ENCODE assay signal across 11 mouse cellular contexts in genomic region chr7:132169419-132170169, GRCm38 (mm10). TPM values are rescaled to one million over a fixed set of nuclear protein-coding genes. Genes with fewer than 3 reads are reported as not detected.
DNase-seq lines count a peak whose midpoint lies in the region; ATAC-seq lines count a peak whose summit lies in the region.
"Had no signal": no experiment of that assay in that cellular context is flagged by ENCODE, and none has a peak within 500 bp of the region (broad histone marks: within the 10 kb centered on the region; RNA-seq: fewer than 3 reads in every experiment).

No protein-coding gene starts in this region.

- H3K9me3 ChIP-seq in forebrain, embryonic 13.5 days (replicated peaks) = no peaks in the 10 kb centered on the region; the same call in 1 of the 2 replicates
- no peaks in the 10 kb centered on the region; the same call in 1 of the 2 replicates for H3K9me3 ChIP-seq in forebrain, embryonic 11.5 days (ENCODE audit: control insufficient read depth, low read length)
- H3K9me3 ChIP-seq in lung, embryonic 16.5 days (ENCODE audit: control insufficient read depth, low read length) = no peaks in the 10 kb centered on the region
- H3K9me3 ChIP-seq in midbrain, embryonic 13.5 days = no peaks in the 10 kb centered on the region; the same call in 1 of the 2 replicates
- peaks cover 11% of the 10 kb centered on the region for H3K9me3 ChIP-seq in heart, embryonic 12.5 days (replicated peaks)
- H3K9me3 ChIP-seq: heart, embryonic 13.5 days had no signal

- peaks cover 13% of the 10 kb centered on the region for H3K4me1 ChIP-seq in forebrain, embryonic 13.5 days
- no peaks in the 10 kb centered on the region for H3K4me1 ChIP-seq in forebrain, embryonic 11.5 days (replicated peaks; ENCODE audit: control insufficient read depth, insufficient read depth, low read length)
- no peaks in the 10 kb centered on the region for H3K4me1 ChIP-seq in lung, embryonic 16.5 days (replicated peaks; ENCODE audit: control insufficient read depth, insufficient read depth, low read length)
- H3K4me1 ChIP-seq in midbrain, embryonic 13.5 days (replicated peaks) = peaks cover 6% of the 10 kb centered on the region
- H3K4me1 ChIP-seq in heart, embryonic 12.5 days (replicated peaks) = no peaks in the 10 kb centered on the region
- H3K4me1 ChIP-seq: heart, embryonic 13.5 days had no signal

- H3K9ac ChIP-seq in forebrain, embryonic 13.5 days = no peak overlapping the region
- no peak overlapping the region for H3K9ac ChIP-seq in forebrain, embryonic 11.5 days (ENCODE audit: low read length)
- no peak overlapping the region for H3K9ac ChIP-seq in lung, embryonic 16.5 days (ENCODE audit: low read length)
- no peak overlapping the region for H3K9ac ChIP-seq in midbrain, embryonic 13.5 days (replicated peaks)
- no peak overlapping the region for H3K9ac ChIP-seq in heart, embryonic 12.5 days
- H3K9ac ChIP-seq: heart, embryonic 13.5 days had no signal

- no peak overlapping the region for H3K4me3 ChIP-seq in forebrain, embryonic 13.5 days
- no peak overlapping the region for H3K4me3 ChIP-seq in forebrain, embryonic 11.5 days (ENCODE audit: low read depth, low read length)
- H3K4me3 ChIP-seq in lung, embryonic 16.5 days (ENCODE audit: low read length) = no peak overlapping the region
- H3K4me3 ChIP-seq in midbrain, embryonic 13.5 days (replicated peaks) = no peak overlapping the region
- no peak overlapping the region for H3K4me3 ChIP-seq in heart, embryonic 12.5 days
- H3K4me3 ChIP-seq: heart, embryonic 13.5 days had no signal

- ATAC-seq in forebrain, embryonic 13.5 days = peak; percentile 15; the same call in 1 of the 2 replicates
- no peak for ATAC-seq in forebrain, embryonic 11.5 days (replicated peaks; ENCODE audit: low FRiP score)
- 0 out of 2 replicates have a peak, but pooled peaks have one; percentile 23 for ATAC-seq in lung, embryonic 16.5 days (ENCODE audit: low read depth)
- peak; percentile 75 for ATAC-seq in midbrain, embryonic 13.5 days
- ATAC-seq in heart, embryonic 12.5 days (ENCODE audit: insufficient number of reproducible peaks, low FRiP score) = no peak
- ATAC-seq: inflammation-experienced regulatory T-cells, adult 6 months had no signal

- H3K27me3 ChIP-seq in forebrain, embryonic 13.5 days = no peaks in the 10 kb centered on the region
- no peaks in the 10 kb centered on the region for H3K27me3 ChIP-seq in forebrain, embryonic 11.5 days (ENCODE audit: control insufficient read depth, insufficient read depth, low read length)
- H3K27me3 ChIP-seq in lung, embryonic 16.5 days (ENCODE audit: control insufficient read depth, insufficient read depth, low read depth, low read length) = no peaks in the 10 kb centered on the region
- no peaks in the 10 kb centered on the region for H3K27me3 ChIP-seq in midbrain, embryonic 13.5 days
- H3K27me3 ChIP-seq in heart, embryonic 12.5 days (replicated peaks) = no peaks in the 10 kb centered on the region

- no peaks in the 10 kb centered on the region for H3K36me3 ChIP-seq in forebrain, embryonic 13.5 days (ENCODE audit: poor library complexity, severe bottlenecking)
- no peaks in the 10 kb centered on the region for H3K36me3 ChIP-seq in forebrain, embryonic 11.5 days (ENCODE audit: control insufficient read depth, insufficient read depth, low read length)
- H3K36me3 ChIP-seq in lung, embryonic 16.5 days (ENCODE audit: control insufficient read depth, insufficient read depth, low read length) = no peaks in the 10 kb centered on the region
- no peaks in the 10 kb centered on the region for H3K36me3 ChIP-seq in midbrain, embryonic 13.5 days
- H3K36me3 ChIP-seq in heart, embryonic 12.5 days = no peaks in the 10 kb centered on the region
- H3K36me3 ChIP-seq: heart, embryonic 13.5 days had no signal

- no peak overlapping the region for H3K27ac ChIP-seq in forebrain, embryonic 13.5 days
- H3K27ac ChIP-seq in forebrain, embryonic 11.5 days (ENCODE audit: low read depth, low read length) = no peak overlapping the region
- no peak overlapping the region for H3K27ac ChIP-seq in lung, embryonic 16.5 days (ENCODE audit: low read length)
- peak overlapping the region; percentile 8 for H3K27ac ChIP-seq in midbrain, embryonic 13.5 days
- H3K27ac ChIP-seq in heart, embryonic 12.5 days (ENCODE audit: poor library complexity, severe bottlenecking) = no peak overlapping the region
- H3K27ac ChIP-seq: heart, embryonic 13.5 days had no signal

- no peak overlapping the region for H3K4me2 ChIP-seq in forebrain, embryonic 13.5 days
- H3K4me2 ChIP-seq in forebrain, embryonic 11.5 days (ENCODE audit: low read depth, low read length, severe bottlenecking) = no peak overlapping the region
- H3K4me2 ChIP-seq in lung, embryonic 16.5 days (ENCODE audit: low read depth, low read length) = no peak overlapping the region
- H3K4me2 ChIP-seq in midbrain, embryonic 13.5 days (replicated peaks) = no peak overlapping the region
- H3K4me2 ChIP-seq in heart, embryonic 12.5 days = no peak overlapping the region
- H3K4me2 ChIP-seq: heart, embryonic 13.5 days had no signal

- 50% methylated on average over 7 of the region's 7 CpGs for WGBS in forebrain, embryonic 13.5 days
- 64% methylated on average over 7 of the region's 7 CpGs for WGBS in forebrain, embryonic 11.5 days
- 45% methylated on average over 7 of the region's 7 CpGs for WGBS in lung, embryonic 16.5 days
- WGBS in midbrain, embryonic 13.5 days = 44% methylated on average over 7 of the region's 7 CpGs
- 64% methylated on average over 7 of the region's 7 CpGs for WGBS in heart, embryonic 12.5 days

- no peak for DNase-seq in forebrain, embryonic 11.5 days (ENCODE audit: low spot score)
- DNase-seq in lung, postnatal 14 days = no peak
- DNase-seq in Muller cell, postnatal 12 days (ENCODE audit: inconsistent ontology term) = peak; percentile 57
- DNase-seq in right cerebral cortex, postnatal 14 days = no peak
- DNase-seq: spleen, adult 18-20 months had no signal

RNA-seq across cellular contexts. Expression of gene Cpxm2, which starts 15.1 kb away (rescaled TPM):
- 0.65 and 0.87 TPM in 2 replicates for polyA plus RNA-seq in forebrain, embryonic 13.5 days (2015; fragmentation: Nextera tagmentation; extraction: Ambion mirVana)
- polyA plus RNA-seq in forebrain, embryonic 11.5 days (2014; fragmentation: Nextera tagmentation; extraction: Ambion mirVana) = 2.9 and 3.7 TPM in 2 replicates
- polyA plus RNA-seq in lung, embryonic 16.5 days (2015; fragmentation: Nextera tagmentation; extraction: Ambion mirVana) = 1.7 and 3.6 TPM in 2 replicates
- 0.54 and 0.75 TPM in 2 replicates for polyA plus RNA-seq in midbrain, embryonic 13.5 days (2015; fragmentation: Nextera tagmentation; extraction: Ambion mirVana)
- polyA plus RNA-seq in heart, embryonic 12.5 days (2016; fragmentation: Nextera tagmentation; extraction: Ambion mirVana) = 0.24 TPM in 1 of 2 replicates, not detected in the other
- polyA plus RNA-seq: inflammation-experienced regulatory T-cells, adult 6 months had no signal

Comparison
In these comparisons a context has a peak if more than half of its experiments do, and no peak if none do; other contexts are left out.
1. ATAC-seq: peak in forebrain, embryonic 13.5 days (single experiment), lung, embryonic 16.5 days (single experiment) and midbrain, embryonic 13.5 days (single experiment); none in forebrain, embryonic 11.5 days (single experiment) and heart, embryonic 12.5 days (single experiment).